Mouse (Mus musculus) layer of hippocampus, adult 8-10 months (tissue): ENCODE data around the gene Stx7. TPM values are rescaled to one million over a fixed set of nuclear protein-coding genes. Genes with fewer than 3 reads are reported as not detected.
A peak's percentile ranks its signal among the peaks of the same experiment; 100 is the strongest.

Experiments
- DNase-seq, 2 experiments: peaks; one replicate each; pipeline ENCODE4 v3.0.0; 2022; ENCODE audit warnings: low spot score in 2 of 2
- total RNA-seq, 4 experiments: library from RNA; stranded (reverse); gene quantifications; 2 replicates each; pipeline ENCODE4 v1.2.4; 2022

The Stx7 gene
- total RNA-seq, 4 experiments from 2014 or later, result 113 to 155 (median 140) TPM

- no peak for DNase-seq
Measured at GRCm38 (mm10) chr10:24165526-24166055, 16.5 kb downstream of the Stx7 start.

- no peak for DNase-seq
Measured at GRCm38 (mm10) chr10:24167978-24168583, 19.0 kb downstream of the Stx7 start.

- no peak for DNase-seq
Measured at GRCm38 (mm10) chr10:24168854-24169253, 19.8 kb downstream of the Stx7 start.

GRCm38 (mm10) chr10:24171906-24172459, 22.9 kb downstream of the Stx7 start:
- DNase-seq, result no peak

GRCm38 (mm10) chr10:24173210-24174001, 24.3 kb downstream of the Stx7 start:
- DNase-seq, result peak in 1 of 2 experiments; percentile 42

- no peak for DNase-seq
Measured at GRCm38 (mm10) chr10:24190392-24190791, 41.3 kb downstream of the Stx7 start.

GRCm38 (mm10) chr10:24191977-24192376, 42.9 kb downstream of the Stx7 start:
- DNase-seq, result no peak

- DNase-seq, result no peak
Measured at GRCm38 (mm10) chr10:24199303-24199702, 50.2 kb downstream of the Stx7 start.

- no peak for DNase-seq
Measured at GRCm38 (mm10) chr10:24200099-24200498, 51.0 kb downstream of the Stx7 start.

- no peak for DNase-seq
Measured at GRCm38 (mm10) chr10:24210075-24210474, 61.0 kb downstream of the Stx7 start.

- DNase-seq, result no peak
Measured at GRCm38 (mm10) chr10:24213297-24213696, 64.2 kb downstream of the Stx7 start.

- no peak for DNase-seq
Measured at GRCm38 (mm10) chr10:24217558-24218268, 68.6 kb downstream of the Stx7 start.

GRCm38 (mm10) chr10:24220931-24221330, 71.8 kb downstream of the Stx7 start:
- DNase-seq, result no peak

- no peak for DNase-seq
Measured at GRCm38 (mm10) chr10:24222911-24223310, 73.8 kb downstream of the Stx7 start.

- DNase-seq, result no peak
Measured at GRCm38 (mm10) chr10:24223449-24224143, 74.5 kb downstream of the Stx7 start, which contains the start of gene Moxd1. TSS of gene Moxd1 (plus strand) at chr10:24223517.

- DNase-seq, result no peak
Measured at GRCm38 (mm10) chr10:24224591-24224990, 75.5 kb downstream of the Stx7 start.

- no peak for DNase-seq
Measured at GRCm38 (mm10) chr10:24228318-24229183, 79.4 kb downstream of the Stx7 start.

GRCm38 (mm10) chr10:24232281-24232680, 83.2 kb downstream of the Stx7 start:
- DNase-seq, result no peak

- DNase-seq, result no peak
Measured at GRCm38 (mm10) chr10:24235426-24236283, 86.6 kb downstream of the Stx7 start.
